Mouse (Mus musculus): Measurements from ENCODE around the gene Igsf8. TPM values are rescaled to one million over a fixed set of nuclear protein-coding genes. Genes with fewer than 3 reads are reported as not detected.
A peak's percentile ranks its signal among the peaks of the same experiment; 100 is the strongest.

Gene Igsf8
- polyA plus RNA-seq, 1 experiment from 2014 or later = 54.4 TPM

- Histone ChIP-seq H3K4me3 (replicated peaks) (no peak overlapping the region), H3K4me1 (peaks cover 26% of the 10 kb centered on the region), H3K27me3 (no peaks in the 10 kb centered on the region), H3K9ac (no peak overlapping the region), H3K4me2 (no peak overlapping the region), H3K36me3 (peaks cover 40% of the 10 kb centered on the region), H3K9me3 (replicated peaks) (no peaks in the 10 kb centered on the region), H3K27ac (no peak overlapping the region)
- 85% methylated on average over 19 of the region's 19 CpGs for WGBS
- no peak for ATAC-seq (replicated peaks; ENCODE audit: low FRiP score)
Observed at GRCm38 (mm10) chr1:172318424-172319035, 57.1 kb downstream of the Igsf8 start.

- Histone ChIP-seq H3K4me3 (replicated peaks) (no peak overlapping the region), H3K9ac (no peak overlapping the region), H3K9me3 (replicated peaks) (no peaks in the 10 kb centered on the region), H3K4me1 (peaks cover 21% of the 10 kb centered on the region), H3K27ac (no peak overlapping the region), H3K36me3 (peaks cover 40% of the 10 kb centered on the region), H3K4me2 (no peak overlapping the region), H3K27me3 (no peaks in the 10 kb centered on the region)
- WGBS = 66% methylated on average over 7 of the region's 7 CpGs
- no peak for ATAC-seq (replicated peaks; ENCODE audit: low FRiP score)
Observed at GRCm38 (mm10) chr1:172319346-172319745, 57.9 kb downstream of the Igsf8 start.

GRCm38 (mm10) chr1:172319921-172320411 is 58.5 kb downstream of the Igsf8 start:
- Histone ChIP-seq H3K4me1 (peaks cover 21% of the 10 kb centered on the region), H3K27me3 (peaks cover 2% of the 10 kb centered on the region; the same call in 1 of the 2 replicates), H3K4me3 (replicated peaks) (no peak overlapping the region), H3K9me3 (replicated peaks) (no peaks in the 10 kb centered on the region), H3K27ac (no peak overlapping the region), H3K36me3 (peaks cover 40% of the 10 kb centered on the region), H3K4me2 (no peak overlapping the region), H3K9ac (no peak overlapping the region)
- 11% methylated on average over 5 of the region's 5 CpGs for WGBS
- no peak for ATAC-seq (replicated peaks; ENCODE audit: low FRiP score)

GRCm38 (mm10) chr1:172322725-172323124 is 61.3 kb downstream of the Igsf8 start:
- no peak for ATAC-seq (replicated peaks; ENCODE audit: low FRiP score)
- H3K27ac ChIP-seq = no peak overlapping the region
- peaks cover 26% of the 10 kb centered on the region for H3K4me1 ChIP-seq
- 73% methylated on average over 13 of the region's 13 CpGs for WGBS
- H3K4me3 ChIP-seq (replicated peaks) = no peak overlapping the region
- no peaks in the 10 kb centered on the region for H3K9me3 ChIP-seq (replicated peaks)
- no peak overlapping the region for H3K4me2 ChIP-seq
- H3K27me3 ChIP-seq = peaks cover 29% of the 10 kb centered on the region
- no peak overlapping the region for H3K9ac ChIP-seq
- H3K36me3 ChIP-seq = peaks cover 34% of the 10 kb centered on the region

- H3K9me3 ChIP-seq (replicated peaks) = no peaks in the 10 kb centered on the region
Observed at GRCm38 (mm10) chr1:172323298-172323697, 61.9 kb downstream of the Igsf8 start.

GRCm38 (mm10) chr1:172323801-172324359 is 62.4 kb downstream of the Igsf8 start:
- Histone ChIP-seq H3K36me3 (peaks cover 24% of the 10 kb centered on the region), H3K4me2 (no peak overlapping the region), H3K9me3 (replicated peaks) (no peaks in the 10 kb centered on the region), H3K4me1 (peaks cover 23% of the 10 kb centered on the region), H3K9ac (no peak overlapping the region), H3K4me3 (replicated peaks) (no peak overlapping the region), H3K27me3 (peaks cover 41% of the 10 kb centered on the region), H3K27ac (no peak overlapping the region)
- no peak for ATAC-seq (replicated peaks; ENCODE audit: low FRiP score)
- 74% methylated on average over 6 of the region's 6 CpGs for WGBS

More at GRCm38 (mm10) chr1:172323298-172323697, 61.9 kb downstream of the Igsf8 start:
- 51% methylated on average over 5 of the region's 5 CpGs for WGBS
- Histone ChIP-seq H3K27ac (no peak overlapping the region), H3K9ac (no peak overlapping the region), H3K4me2 (no peak overlapping the region), H3K36me3 (peaks cover 29% of the 10 kb centered on the region), H3K27me3 (peaks cover 35% of the 10 kb centered on the region), H3K4me3 (replicated peaks) (no peak overlapping the region), H3K4me1 (peaks cover 23% of the 10 kb centered on the region)
- ATAC-seq (replicated peaks; ENCODE audit: low FRiP score) = no peak

GRCm38 (mm10) chr1:172324725-172325124 is 63.3 kb downstream of the Igsf8 start:
- no peaks in the 10 kb centered on the region for H3K9me3 ChIP-seq (replicated peaks)
- WGBS = 12% methylated on average over 7 of the region's 7 CpGs
- peak; percentile 57 for ATAC-seq (replicated peaks; ENCODE audit: low FRiP score)
- H3K36me3 ChIP-seq = peaks cover 18% of the 10 kb centered on the region
- peaks cover 49% of the 10 kb centered on the region for H3K27me3 ChIP-seq
- H3K9ac ChIP-seq = no peak overlapping the region
- H3K4me2 ChIP-seq = no peak overlapping the region
- H3K4me3 ChIP-seq (replicated peaks) = no peak overlapping the region
- H3K4me1 ChIP-seq = peaks cover 18% of the 10 kb centered on the region
- H3K27ac ChIP-seq = no peak overlapping the region

- peak; percentile 63 for ATAC-seq (replicated peaks; ENCODE audit: low FRiP score)
- peak overlapping the region; percentile 50 for H3K4me3 ChIP-seq (replicated peaks)
- H3K27me3 ChIP-seq = peaks cover 61% of the 10 kb centered on the region
- peak overlapping the region; percentile 32; the same call in 1 of the 2 replicates for H3K9ac ChIP-seq
- H3K9me3 ChIP-seq (replicated peaks) = no peaks in the 10 kb centered on the region
- H3K36me3 ChIP-seq = peaks cover 7% of the 10 kb centered on the region; the same call in 1 of the 2 replicates
- peak overlapping the region; percentile 90 for H3K4me2 ChIP-seq
- WGBS = 19% methylated on average over 94 of the region's 94 CpGs
- H3K4me1 ChIP-seq = peaks cover 13% of the 10 kb centered on the region
- H3K27ac ChIP-seq = no peak overlapping the region
Observed at GRCm38 (mm10) chr1:172325680-172326535, 64.5 kb downstream of the Igsf8 start.

GRCm38 (mm10) chr1:172326684-172327083 is 65.2 kb downstream of the Igsf8 start:
- no peaks in the 10 kb centered on the region for H3K9me3 ChIP-seq (replicated peaks)
- H3K36me3 ChIP-seq = peaks cover 3% of the 10 kb centered on the region; the same call in 1 of the 2 replicates
- 0 out of 2 replicates have a peak overlapping the region, but pooled peaks have one; percentile 32 for H3K9ac ChIP-seq
- peaks cover 69% of the 10 kb centered on the region for H3K27me3 ChIP-seq
- H3K4me1 ChIP-seq = peaks cover 13% of the 10 kb centered on the region
- WGBS = 61% methylated on average over 11 of the region's 11 CpGs
- no peak for ATAC-seq (replicated peaks; ENCODE audit: low FRiP score)
- H3K4me3 ChIP-seq (replicated peaks) = peak overlapping the region; percentile 50
- peak overlapping the region; percentile 90 for H3K4me2 ChIP-seq
- H3K27ac ChIP-seq = no peak overlapping the region

GRCm38 (mm10) chr1:172327206-172328001 is 66.0 kb downstream of the Igsf8 start:
- no peak overlapping the region for H3K9ac ChIP-seq
- H3K27ac ChIP-seq = no peak overlapping the region
- no peaks in the 10 kb centered on the region for H3K9me3 ChIP-seq (replicated peaks)
- H3K4me3 ChIP-seq (replicated peaks) = no peak overlapping the region
- WGBS = 77% methylated on average over 16 of the region's 16 CpGs
- no peak for ATAC-seq (replicated peaks; ENCODE audit: low FRiP score)
- no peak overlapping the region for H3K4me2 ChIP-seq
- peaks cover 13% of the 10 kb centered on the region for H3K4me1 ChIP-seq
- H3K27me3 ChIP-seq = peaks cover 75% of the 10 kb centered on the region
- no peaks in the 10 kb centered on the region for H3K36me3 ChIP-seq

- Histone ChIP-seq H3K27ac (no peak overlapping the region), H3K9ac (no peak overlapping the region), H3K4me3 (replicated peaks) (no peak overlapping the region), H3K36me3 (no peaks in the 10 kb centered on the region), H3K4me2 (no peak overlapping the region), H3K9me3 (replicated peaks) (no peaks in the 10 kb centered on the region), H3K27me3 (peaks cover 75% of the 10 kb centered on the region), H3K4me1 (peaks cover 13% of the 10 kb centered on the region)
- no peak for ATAC-seq (replicated peaks; ENCODE audit: low FRiP score)
- WGBS = 84% methylated on average over 3 of the region's 3 CpGs
Observed at GRCm38 (mm10) chr1:172328041-172328440, 66.6 kb downstream of the Igsf8 start.

Measured in kidney, embryonic 15.5 days (tissue).